Mouse (Mus musculus): Measurements from ENCODE around the gene Krtap5-2.

GRCm38 (mm10) chr7:142140696-142141095 is 35.1 kb downstream of the Krtap5-2 start:
- TF ChIP-seq POLR2A (IDR thresholded peaks at IDR 0.05; ENCODE audit: borderline replicate concordance, extremely low read depth, insufficient read depth, insufficient read length, poor library complexity, severe bottlenecking), result no peak
- TF ChIP-seq CTCF (IDR thresholded peaks at IDR 0.05; ENCODE audit: borderline replicate concordance, extremely low read depth, insufficient read depth, insufficient read length), result no peak

All from brain, embryonic 14.5 days (tissue).